Mouse (Mus musculus) olfactory bulb, adult 2 months (tissue): ENCODE measurements around the gene Msantd2.

Experiments
- CTCF ChIP-seq: fragments of 200-500 bp; IDR thresholded peaks from 2 replicates; pipeline ENCODE4 v1.5.1; 2012; ENCODE audit warnings: low read depth, mild to moderate bottlenecking, low read length, moderate library complexity; ENCODE audit not compliant: insufficient read depth
- POLR2A ChIP-seq: fragments of 200-500 bp; IDR thresholded peaks from 2 replicates; pipeline ENCODE4 v1.6.1; 2012; ENCODE audit warnings: mild to moderate bottlenecking, low read depth, low read length, moderate library complexity; ENCODE audit not compliant: insufficient read depth

- TF ChIP-seq CTCF (no peak), POLR2A (no peak)
These were observed 79.6 kb downstream of the Msantd2 start for GRCm38 (mm10) chr9:37568605-37569214.
